Mouse (Mus musculus): Measurements from ENCODE around the gene Olfr1241. TPM values are rescaled to one million over a fixed set of nuclear protein-coding genes. Genes with fewer than 3 reads are reported as not detected.

The Olfr1241 gene
- total RNA-seq (2022) = not detected

- no peak for DNase-seq (ENCODE audit: low spot score in 2 of 2)
Measured at GRCm38 (mm10) chr2:89487026-89487425, at the start of gene Olfr1241. Gene Olfr1241 (minus strand): TSS chr2:89487126.

GRCm38 (mm10) chr2:89531387-89531786, 44.5 kb upstream of the Olfr1241 start, which contains the start of gene Olfr1243:
Gene Olfr1243 (minus strand): TSS chr2:89531487.
- no peak for DNase-seq (ENCODE audit: low spot score in 2 of 2)

GRCm38 (mm10) chr2:89498235-89498634, 11.3 kb upstream of the Olfr1241 start, which contains the start of gene Olfr1242:
Gene Olfr1242 (minus strand): TSS chr2:89498335.
- DNase-seq (ENCODE audit: low spot score in 2 of 2) = no peak

GRCm38 (mm10) chr2:89442900-89443299, 44.0 kb downstream of the Olfr1241 start, which contains the start of gene Olfr1240:
Gene Olfr1240 (minus strand): TSS chr2:89443000.
- no peak for DNase-seq (ENCODE audit: low spot score in 2 of 2)

Other genes with a start within 250 kb of the Olfr1241 start
- gene Olfr1228, start 233.1 kb downstream of the Olfr1241 start, total RNA-seq (2022) = not detected
- not detected for gene Olfr1229, start 199.1 kb downstream of the Olfr1241 start, total RNA-seq (2022)
- not detected for gene Olfr1230, start 189.9 kb downstream of the Olfr1241 start, total RNA-seq (2022)
- gene Olfr1231, start 180.1 kb downstream of the Olfr1241 start, total RNA-seq (2022) = not detected
- gene Olfr1232, start 157.5 kb downstream of the Olfr1241 start, total RNA-seq (2022) = not detected
- gene Olfr1233, start 144.7 kb downstream of the Olfr1241 start, total RNA-seq (2022) = not detected
- gene Olfr1234, start 122.3 kb downstream of the Olfr1241 start, total RNA-seq (2022) = not detected
- gene Olfr1238, start 77.5 kb downstream of the Olfr1241 start, total RNA-seq (2022) = not detected
- not detected for gene Olfr1239, start 66.7 kb downstream of the Olfr1241 start, total RNA-seq (2022)
- gene Olfr1240, start 44.1 kb downstream of the Olfr1241 start, total RNA-seq (2022) = not detected
- not detected for gene Olfr1242, start 11.2 kb upstream of the Olfr1241 start, total RNA-seq (2022)
- not detected for gene Olfr1243, start 44.4 kb upstream of the Olfr1241 start, total RNA-seq (2022)
- not detected for gene Olfr1245, start 91.3 kb upstream of the Olfr1241 start, total RNA-seq (2022)
- not detected for gene Olfr1246, start 106.0 kb upstream of the Olfr1241 start, total RNA-seq (2022)
- under 1 TPM in 1 of 4 experiments, not detected in 3; 0.09 TPM for gene Olfr1247, start 127.0 kb upstream of the Olfr1241 start, total RNA-seq (2022)
- not detected for gene Olfr1248, start 131.1 kb upstream of the Olfr1241 start, total RNA-seq (2022)
- gene Olfr1249, start 147.9 kb upstream of the Olfr1241 start, total RNA-seq (2022) = not detected
- not detected for gene Olfr1250, start 174.3 kb upstream of the Olfr1241 start, total RNA-seq (2022)
- not detected for gene Olfr1251, start 184.8 kb upstream of the Olfr1241 start, total RNA-seq (2022)
- gene Olfr1252, start 237.9 kb upstream of the Olfr1241 start, total RNA-seq (2022) = not detected